Mouse (Mus musculus): Measurements from ENCODE around the gene Tmem98.

The Tmem98 gene

GRCm38 (mm10) chr11:80809993-80810821, at the start of gene Tmem98:
Tmem98 (plus strand) TSS chr11:80810175.
- no peak for DNase-seq (ENCODE audit: low read depth)

DNA sequence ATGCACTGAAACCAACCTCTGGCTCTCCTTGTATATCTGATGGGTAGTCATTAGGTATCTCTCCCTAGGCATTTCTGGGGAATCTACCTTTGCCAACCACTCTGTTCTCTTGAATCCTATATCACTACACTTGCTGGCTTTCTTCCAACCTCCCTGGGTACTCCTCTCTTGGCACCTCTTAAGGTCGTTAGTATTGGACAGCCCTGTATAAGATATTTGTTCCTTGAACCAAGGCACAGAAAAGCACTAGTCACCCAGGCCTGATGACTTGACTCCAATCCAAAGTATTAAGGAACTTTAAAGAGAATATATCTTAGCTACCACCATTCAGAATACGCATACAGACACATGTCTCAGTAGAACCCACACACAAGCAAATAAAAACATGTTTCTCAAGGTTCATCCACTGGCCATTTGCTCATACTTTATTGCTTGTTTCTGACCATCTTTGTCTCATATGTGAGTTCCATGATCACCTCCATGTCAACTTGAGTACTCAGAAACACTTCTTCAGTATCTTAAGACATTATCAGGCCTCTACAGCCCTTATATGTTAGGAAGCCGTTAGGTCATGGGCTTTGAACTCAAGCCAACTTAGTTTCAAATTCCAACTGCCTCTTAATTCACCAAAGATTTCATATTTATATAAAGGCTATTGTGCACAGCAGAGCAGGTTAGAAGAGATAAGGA, 48.5 kb upstream of the Tmem98 start:
- no peak for DNase-seq (ENCODE audit: low read depth)

GRCm38 (mm10) chr11:80762066-80762465, 47.9 kb upstream of the Tmem98 start:
- no peak for DNase-seq (ENCODE audit: low read depth)

- no peak for DNase-seq (ENCODE audit: low read depth)
These were observed 43.9 kb upstream of the Tmem98 start for GRCm38 (mm10) chr11:80766068-80766467.

GRCm38 (mm10) chr11:80766472-80767319, 43.3 kb upstream of the Tmem98 start:
- DNase-seq (ENCODE audit: low read depth), result no peak

DNA sequence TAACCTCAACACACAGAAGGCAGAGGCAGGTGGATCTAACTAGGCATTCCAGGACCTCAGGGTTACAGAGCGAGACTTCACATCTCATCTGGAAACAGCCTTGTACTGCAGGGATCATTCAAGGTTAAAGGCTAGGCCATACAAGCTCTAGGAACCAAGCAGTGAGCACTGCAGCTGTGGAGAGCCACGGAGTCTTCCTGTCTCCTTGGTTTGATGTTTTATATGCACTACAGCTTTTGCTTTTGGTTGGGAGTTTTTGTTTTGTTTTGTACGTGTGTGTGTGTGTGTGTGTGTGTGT, 42.7 kb upstream of the Tmem98 start:
- no peak for DNase-seq (ENCODE audit: low read depth)

- no peak for DNase-seq (ENCODE audit: low read depth)
These were observed 38.8 kb upstream of the Tmem98 start for GRCm38 (mm10) chr11:80771186-80771585.

DNA sequence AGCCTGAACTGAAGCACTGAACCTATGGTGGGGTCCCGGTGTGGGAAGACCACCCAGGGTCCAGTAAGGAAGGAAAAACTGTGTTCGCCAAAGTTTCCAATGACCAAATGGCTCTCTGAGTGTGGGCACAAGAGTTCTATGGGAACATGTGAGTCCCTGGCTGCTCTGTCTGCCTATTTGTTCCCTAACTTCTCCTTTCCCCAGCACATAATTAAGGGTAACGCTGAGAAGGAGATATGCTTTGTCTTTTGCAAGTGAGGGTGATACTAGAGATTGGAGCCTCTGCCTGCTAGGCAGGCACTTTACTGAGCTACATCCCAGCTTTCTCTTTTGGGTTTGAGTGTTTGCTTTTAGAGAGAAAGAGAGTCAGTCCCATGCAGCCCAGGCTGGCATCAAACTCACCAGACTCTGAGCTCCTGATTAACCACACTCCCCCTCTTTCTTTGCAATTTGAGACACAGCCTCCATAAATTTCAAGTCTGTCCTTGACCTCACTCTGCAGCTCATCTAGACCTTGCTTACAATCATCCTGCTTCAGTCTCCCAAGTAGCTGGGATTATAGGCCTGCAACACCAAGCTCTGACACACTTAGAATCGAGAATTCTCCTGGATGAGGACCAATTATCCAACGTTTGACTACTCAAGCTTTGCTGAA, 38.3 kb upstream of the Tmem98 start:
- DNase-seq (ENCODE audit: low read depth), result no peak

- DNase-seq (ENCODE audit: low read depth), result no peak
These were observed 37.3 kb upstream of the Tmem98 start for GRCm38 (mm10) chr11:80772595-80773210.

DNA sequence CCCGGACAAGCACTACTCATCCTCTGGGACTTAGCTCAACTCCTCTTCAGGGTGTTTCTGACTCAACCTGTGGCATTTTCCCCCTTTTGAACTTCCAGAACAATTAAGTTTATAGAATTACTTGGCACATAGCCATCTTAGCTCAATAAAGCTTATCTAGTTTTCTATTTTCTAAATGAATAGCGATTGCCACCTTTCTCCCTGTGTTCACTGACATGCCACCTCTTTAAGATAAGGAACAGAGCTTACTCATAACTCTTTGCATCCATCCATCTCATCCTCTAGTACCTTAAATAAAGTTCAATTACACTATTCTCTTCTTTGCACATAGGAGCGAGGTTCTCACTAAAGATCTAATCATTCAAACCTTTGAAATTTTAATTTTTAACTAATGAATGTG, 34.4 kb upstream of the Tmem98 start:
- no peak for DNase-seq (ENCODE audit: low read depth)

DNA sequence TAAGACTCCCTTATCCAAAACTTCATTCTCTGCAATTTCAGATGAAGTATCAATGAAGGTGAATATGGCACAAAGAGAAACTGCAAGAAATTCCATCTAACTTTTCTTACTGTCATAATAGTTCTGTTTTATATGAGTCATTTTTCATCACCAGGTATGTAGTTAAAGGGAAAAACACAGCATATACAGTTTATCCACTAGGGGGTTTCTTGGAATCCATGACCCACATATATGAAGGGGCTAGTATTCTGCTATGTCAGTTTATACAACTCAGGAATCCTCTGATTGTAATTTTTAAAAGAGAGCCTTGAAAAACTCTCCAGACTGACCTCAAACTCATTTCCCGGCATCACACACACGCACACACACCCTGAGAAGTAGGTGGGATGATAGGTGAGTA, 32.3 kb upstream of the Tmem98 start:
- DNase-seq (ENCODE audit: low read depth), result no peak

DNA sequence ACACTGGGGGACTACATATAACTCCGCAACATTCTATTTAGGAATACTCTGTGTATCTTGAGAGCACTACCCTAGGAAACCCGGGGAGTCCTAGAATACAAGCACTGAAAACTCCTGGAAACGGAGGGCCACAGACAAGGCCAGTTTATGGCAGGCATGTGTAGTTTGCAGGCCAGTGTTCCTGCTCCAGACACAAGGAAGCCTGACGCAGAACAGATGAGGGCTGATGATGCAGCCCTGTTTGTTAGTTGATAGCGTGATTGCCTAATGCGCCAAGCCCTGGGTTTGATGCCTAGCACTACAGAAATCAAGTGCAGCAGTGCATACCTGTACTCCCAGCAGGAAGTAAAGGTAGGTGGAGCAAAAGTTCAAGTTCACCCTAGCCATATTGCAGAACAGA, 31.8 kb upstream of the Tmem98 start:
- DNase-seq (ENCODE audit: low read depth), result no peak

- DNase-seq (ENCODE audit: low read depth), result no peak
These were observed 31.0 kb upstream of the Tmem98 start for GRCm38 (mm10) chr11:80778916-80779526.

GRCm38 (mm10) chr11:80779527-80780344, 30.2 kb upstream of the Tmem98 start, which contains the start of gene Myo1d:
Myo1d (minus strand) TSS chr11:80780025.
- no peak for DNase-seq (ENCODE audit: low read depth)

GRCm38 (mm10) chr11:80781535-80781934, 28.4 kb upstream of the Tmem98 start:
- DNase-seq (ENCODE audit: low read depth), result no peak

DNA sequence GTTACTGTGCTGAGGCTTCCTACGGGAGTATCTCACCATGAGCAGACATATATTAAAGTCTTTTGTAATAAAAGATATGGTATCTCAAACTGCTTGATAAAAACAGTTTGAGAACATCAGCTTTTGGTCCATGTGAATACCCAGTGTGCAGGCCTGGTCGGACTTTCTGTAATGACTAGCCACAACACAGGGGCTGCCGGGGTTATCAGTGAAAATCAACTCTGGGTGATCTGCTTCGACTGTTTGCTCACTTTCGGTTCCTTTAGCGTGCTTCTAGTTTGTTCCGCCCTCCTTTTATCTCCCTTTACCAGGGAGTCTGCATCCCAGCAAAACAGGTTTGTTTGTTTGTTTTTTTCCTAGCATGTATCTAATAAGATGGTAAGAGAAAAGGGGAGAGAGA, 26.5 kb upstream of the Tmem98 start:
- DNase-seq (ENCODE audit: low read depth), result no peak

GRCm38 (mm10) chr11:80784294-80784743, 25.7 kb upstream of the Tmem98 start:
- DNase-seq (ENCODE audit: low read depth), result peak; percentile 30

GRCm38 (mm10) chr11:80785672-80786071, 24.3 kb upstream of the Tmem98 start:
- peak; percentile 79 for DNase-seq (ENCODE audit: low read depth)

DNA sequence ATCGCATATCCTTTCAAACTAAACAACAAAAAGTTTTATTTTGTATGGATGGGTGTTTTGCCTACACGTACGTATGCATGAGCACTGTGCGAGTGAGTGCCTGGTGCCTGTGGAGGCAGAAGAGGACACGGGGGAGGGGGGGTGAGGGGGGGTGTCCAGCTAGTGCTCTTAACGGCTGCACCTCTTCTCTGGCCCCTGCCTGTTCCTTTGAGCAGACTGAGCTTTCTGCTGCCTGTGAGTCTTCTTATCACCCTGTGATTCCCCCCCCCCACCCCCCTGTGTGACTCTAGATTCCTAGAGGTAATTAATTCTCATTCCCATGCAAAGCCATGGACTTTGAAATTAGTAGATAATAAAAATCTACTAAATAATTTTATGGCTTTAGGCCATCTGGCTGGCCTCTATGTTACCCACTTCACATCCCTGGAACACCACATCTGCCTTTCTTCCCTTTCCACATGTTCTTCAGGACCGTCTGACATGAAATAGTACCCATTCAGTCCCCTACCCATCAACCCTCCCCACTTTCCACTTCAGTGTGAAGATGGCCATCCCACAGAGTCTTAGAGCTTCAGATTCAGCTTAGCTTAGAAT, 20.2 kb upstream of the Tmem98 start:
- no peak for DNase-seq (ENCODE audit: low read depth)

GRCm38 (mm10) chr11:80790413-80790812, 19.6 kb upstream of the Tmem98 start:
- no peak for DNase-seq (ENCODE audit: low read depth)

Data from 416B (cell line).